Mouse (Mus musculus): Measurements from ENCODE around the gene Pecr. TPM values are rescaled to one million over a fixed set of nuclear protein-coding genes. Genes with fewer than 3 reads are reported as not detected.
"Not testable (repeated sequence)": the region's sequence is repeated elsewhere in the genome, so short reads cannot be mapped to it uniquely, and the experiment has no call there.

Gene Pecr
- total and polyA plus RNA-seq, 2 experiments, result 228 to 269 TPM

DNA sequence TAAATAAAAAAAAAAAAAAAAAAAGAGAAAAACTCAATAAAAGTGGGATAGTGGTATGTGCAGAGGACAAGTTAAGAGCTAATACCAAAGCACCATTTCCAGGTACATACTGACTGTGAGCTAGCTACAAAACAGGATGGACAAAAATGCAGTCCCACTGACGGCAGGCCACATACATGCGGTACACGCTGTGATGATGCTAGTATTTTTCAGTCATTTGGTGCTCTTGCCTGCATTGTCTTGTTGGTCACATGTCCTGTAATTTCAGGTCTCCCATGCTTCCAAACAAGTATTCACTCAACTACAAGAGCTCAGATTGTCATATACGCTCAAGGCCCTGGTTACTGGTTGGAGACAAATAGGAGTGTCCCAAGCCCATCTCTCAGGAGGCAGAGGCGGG lies 56.6 kb downstream of the Pecr start:
- TF ChIP-seq CTCF (IDR thresholded peaks at IDR 0.05; ENCODE audit: low read depth, low read length) (no peak), POLR2A (IDR thresholded peaks at IDR 0.05; ENCODE audit: extremely low read depth, insufficient read depth, low read length) (no peak)
- 93% methylated on average over 5 of the region's 5 CpGs for WGBS
- H3K4me3 ChIP-seq (ENCODE audit: insufficient read depth, low read depth, low read length), result no peak overlapping the region
- no peaks in the 10 kb centered on the region for H3K27me3 ChIP-seq (ENCODE audit: control insufficient read depth, insufficient read depth, low read length)
- H3K27ac ChIP-seq (replicated peaks; ENCODE audit: insufficient read depth, low read depth, low read length), result no peak overlapping the region
- H3K36me3 ChIP-seq (ENCODE audit: control insufficient read depth, insufficient read depth, low read length), result no peaks in the 10 kb centered on the region
- no peak for DNase-seq (ENCODE audit: extremely low read depth, low read depth, low spot score)
- H3K79me2 ChIP-seq (ENCODE audit: control insufficient read depth, insufficient read depth, low read length), result no peaks in the 10 kb centered on the region
- H3K9ac ChIP-seq (ENCODE audit: low read depth, low read length), result no peak overlapping the region
- H3K4me1 ChIP-seq (ENCODE audit: control insufficient read depth, insufficient read depth, low read length), result 0 out of 2 replicates have a peak, but pooled peaks cover 3% of the 10 kb centered on the region

DNA sequence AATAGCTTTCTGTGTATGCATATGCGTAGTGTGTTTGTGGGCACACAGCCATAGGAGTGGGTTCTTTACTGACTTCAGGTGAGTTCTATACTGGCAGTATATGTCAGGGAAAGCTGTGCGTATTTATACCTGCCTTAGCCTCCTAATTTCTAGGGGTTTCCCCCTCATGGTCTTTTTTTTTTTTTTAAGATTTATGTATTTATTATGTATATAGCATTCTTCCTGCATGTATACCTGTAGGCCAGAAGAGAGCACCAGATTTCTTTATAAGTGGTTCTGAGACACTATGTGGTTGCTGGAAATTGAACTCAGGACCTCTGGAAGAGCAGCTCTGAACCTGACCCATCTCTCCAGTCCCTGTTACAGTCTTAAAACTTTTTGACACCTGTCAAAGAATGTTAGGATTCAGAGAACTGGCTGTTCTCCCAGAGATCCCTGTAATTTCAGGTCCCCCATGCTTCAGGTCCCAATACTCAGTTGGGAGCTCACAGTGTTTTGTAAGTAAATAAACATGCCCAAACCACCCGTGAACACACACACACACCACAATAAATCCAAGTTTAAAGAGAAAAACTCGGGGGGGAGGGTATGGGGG lies 57.1 kb downstream of the Pecr start:
- H3K27ac ChIP-seq (replicated peaks; ENCODE audit: insufficient read depth, low read depth, low read length), result no peak overlapping the region
- no peaks in the 10 kb centered on the region for H3K79me2 ChIP-seq (ENCODE audit: control insufficient read depth, insufficient read depth, low read length)
- H3K36me3 ChIP-seq (ENCODE audit: control insufficient read depth, insufficient read depth, low read length), result no peaks in the 10 kb centered on the region
- 0 out of 2 replicates have a peak, but pooled peaks cover 3% of the 10 kb centered on the region for H3K4me1 ChIP-seq (ENCODE audit: control insufficient read depth, insufficient read depth, low read length)
- no peak overlapping the region for H3K4me3 ChIP-seq (ENCODE audit: insufficient read depth, low read depth, low read length)
- no peak for DNase-seq (ENCODE audit: extremely low read depth, low read depth, low spot score)
- no peaks in the 10 kb centered on the region for H3K27me3 ChIP-seq (ENCODE audit: control insufficient read depth, insufficient read depth, low read length)
- TF ChIP-seq CTCF (IDR thresholded peaks at IDR 0.05; ENCODE audit: low read depth, low read length), result no peak
- no peak for TF ChIP-seq POLR2A (IDR thresholded peaks at IDR 0.05; ENCODE audit: extremely low read depth, insufficient read depth, low read length)
- 30% methylated on average over 4 of the region's 4 CpGs for WGBS
- no peak overlapping the region for H3K9ac ChIP-seq (ENCODE audit: low read depth, low read length)

GRCm38 (mm10) chr1:72226172-72226886 lies 57.8 kb downstream of the Pecr start:
- peak; percentile 95 for DNase-seq (ENCODE audit: extremely low read depth, low read depth, low spot score)
- Histone ChIP-seq H3K9ac (ENCODE audit: low read depth, low read length) (no peak overlapping the region), H3K4me3 (ENCODE audit: insufficient read depth, low read depth, low read length) (no peak overlapping the region), H3K27me3 (ENCODE audit: control insufficient read depth, insufficient read depth, low read length) (no peaks in the 10 kb centered on the region), H3K27ac (replicated peaks; ENCODE audit: insufficient read depth, low read depth, low read length) (no peak overlapping the region), H3K36me3 (ENCODE audit: control insufficient read depth, insufficient read depth, low read length) (no peaks in the 10 kb centered on the region), H3K79me2 (ENCODE audit: control insufficient read depth, insufficient read depth, low read length) (no peaks in the 10 kb centered on the region), H3K4me1 (ENCODE audit: control insufficient read depth, insufficient read depth, low read length) (0 out of 2 replicates have a peak, but pooled peaks cover 3% of the 10 kb centered on the region)
- TF ChIP-seq POLR2A (IDR thresholded peaks at IDR 0.05; ENCODE audit: extremely low read depth, insufficient read depth, low read length) (peak; percentile 44), CTCF (IDR thresholded peaks at IDR 0.05; ENCODE audit: low read depth, low read length) (no peak)
- 1% methylated on average over 11 of the region's 18 CpGs for WGBS

- H3K9ac ChIP-seq (ENCODE audit: low read depth, low read length), result peak overlapping the region; percentile 79
- not testable (repeated sequence) for H3K36me3 ChIP-seq (ENCODE audit: control insufficient read depth, insufficient read depth, low read length); H3K27ac ChIP-seq (replicated peaks; ENCODE audit: insufficient read depth, low read depth, low read length); H3K27me3 ChIP-seq (ENCODE audit: control insufficient read depth, insufficient read depth, low read length); H3K79me2 ChIP-seq (ENCODE audit: control insufficient read depth, insufficient read depth, low read length); H3K4me1 ChIP-seq (ENCODE audit: control insufficient read depth, insufficient read depth, low read length)
- DNase-seq (ENCODE audit: extremely low read depth, low read depth, low spot score), result peak; percentile 53
- WGBS, result under 1% methylated on average over 24 of the region's 31 CpGs
- peak overlapping the region; percentile 59 for H3K4me3 ChIP-seq (ENCODE audit: insufficient read depth, low read depth, low read length)
These were observed 58.4 kb downstream of the Pecr start for GRCm38 (mm10) chr1:72225720-72226171.

GRCm38 (mm10) chr1:72225054-72225718 lies 58.9 kb downstream of the Pecr start:
- no peak for DNase-seq (ENCODE audit: extremely low read depth, low read depth, low spot score)
- Histone ChIP-seq H3K27me3 (ENCODE audit: control insufficient read depth, insufficient read depth, low read length) (no peaks in the 10 kb centered on the region), H3K4me3 (ENCODE audit: insufficient read depth, low read depth, low read length) (0 out of 2 replicates have a peak overlapping the region, but pooled peaks have one; percentile 59), H3K27ac (replicated peaks; ENCODE audit: insufficient read depth, low read depth, low read length) (no peak overlapping the region), H3K36me3 (ENCODE audit: control insufficient read depth, insufficient read depth, low read length) (no peaks in the 10 kb centered on the region), H3K4me1 (ENCODE audit: control insufficient read depth, insufficient read depth, low read length) (0 out of 2 replicates have a peak, but pooled peaks cover 3% of the 10 kb centered on the region), H3K79me2 (ENCODE audit: control insufficient read depth, insufficient read depth, low read length) (no peaks in the 10 kb centered on the region), H3K9ac (ENCODE audit: low read depth, low read length) (no peak overlapping the region)
- 15% methylated on average over 13 of the region's 13 CpGs for WGBS
- no peak for TF ChIP-seq CTCF (IDR thresholded peaks at IDR 0.05; ENCODE audit: low read depth, low read length)
- no peak for TF ChIP-seq POLR2A (IDR thresholded peaks at IDR 0.05; ENCODE audit: extremely low read depth, insufficient read depth, low read length)
